Mouse (Mus musculus): ENCODE data around the gene Flywch1. TPM values are rescaled to one million over a fixed set of nuclear protein-coding genes. Genes with fewer than 3 reads are reported as not detected.
A peak's percentile ranks its signal among the peaks of the same experiment; 100 is the strongest.

Flywch1 gene
- 37.7 and 41.0 TPM in 2 replicates for polyA plus RNA-seq (2015; fragmentation: Nextera tagmentation; extraction: Ambion mirVana)

GRCm38 (mm10) chr17:23771284-23772218 lies at the start of gene Flywch1:
Gene Flywch1 (minus strand): TSS chr17:23771602.
- peak; percentile 98 for DNase-seq (ENCODE audit: low spot score)

GRCm38 (mm10) chr17:23820731-23821130 lies 49.3 kb upstream of the Flywch1 start:
- no peak for DNase-seq (ENCODE audit: low spot score)

- no peak for DNase-seq (ENCODE audit: low spot score)
Measured at GRCm38 (mm10) chr17:23819235-23819634, 47.8 kb upstream of the Flywch1 start.

- no peak for DNase-seq (ENCODE audit: low spot score)
Measured at GRCm38 (mm10) chr17:23818579-23818978, 47.2 kb upstream of the Flywch1 start.

GRCm38 (mm10) chr17:23815641-23816040 lies 44.2 kb upstream of the Flywch1 start:
- DNase-seq (ENCODE audit: low spot score), result no peak

GRCm38 (mm10) chr17:23807918-23808317 lies 36.5 kb upstream of the Flywch1 start:
- DNase-seq (ENCODE audit: low spot score), result no peak

- DNase-seq (ENCODE audit: low spot score), result no peak
Measured at GRCm38 (mm10) chr17:23806867-23807266, 35.5 kb upstream of the Flywch1 start.

- peak; percentile 49 for DNase-seq (ENCODE audit: low spot score)
Measured at GRCm38 (mm10) chr17:23804426-23805085, 33.2 kb upstream of the Flywch1 start.

- DNase-seq (ENCODE audit: low spot score), result peak; percentile 82
Measured at GRCm38 (mm10) chr17:23803366-23804041, 32.1 kb upstream of the Flywch1 start.

- peak; percentile 100 for DNase-seq (ENCODE audit: low spot score)
Measured at GRCm38 (mm10) chr17:23802746-23803365, 31.5 kb upstream of the Flywch1 start.

GRCm38 (mm10) chr17:23801627-23802026 lies 30.2 kb upstream of the Flywch1 start:
- DNase-seq (ENCODE audit: low spot score), result no peak

- no peak for DNase-seq (ENCODE audit: low spot score)
Measured at GRCm38 (mm10) chr17:23797316-23797715, 25.9 kb upstream of the Flywch1 start.

GRCm38 (mm10) chr17:23795323-23795722 lies 23.9 kb upstream of the Flywch1 start:
- no peak for DNase-seq (ENCODE audit: low spot score)

GRCm38 (mm10) chr17:23791079-23791357 lies 19.6 kb upstream of the Flywch1 start:
- DNase-seq (ENCODE audit: low spot score), result peak; percentile 20

GRCm38 (mm10) chr17:23790269-23791078 lies 19.1 kb upstream of the Flywch1 start, which contains the start of gene Srrm2:
Gene Srrm2 (plus strand): TSS chr17:23790532.
- DNase-seq (ENCODE audit: low spot score), result peak; percentile 37

GRCm38 (mm10) chr17:23789749-23790268 lies 18.4 kb upstream of the Flywch1 start:
- no peak for DNase-seq (ENCODE audit: low spot score)

- no peak for DNase-seq (ENCODE audit: low spot score)
Measured at GRCm38 (mm10) chr17:23788973-23789372, 17.6 kb upstream of the Flywch1 start.

GRCm38 (mm10) chr17:23786510-23786931 lies 15.1 kb upstream of the Flywch1 start:
- DNase-seq (ENCODE audit: low spot score), result no peak

GRCm38 (mm10) chr17:23785561-23786471 lies 14.4 kb upstream of the Flywch1 start, which contains the start of gene Flywch2:
Gene Flywch2 (minus strand): TSS chr17:23786081.
- DNase-seq (ENCODE audit: low spot score), result peak; percentile 80

Data from thymus, postnatal 0 days (tissue).